Mouse (Mus musculus) MEL (cell line): Measurements from ENCODE around the gene Olfr71. TPM values are rescaled to one million over a fixed set of nuclear protein-coding genes. Genes with fewer than 3 reads are reported as not detected.

ENCODE experiments used
- DNase-seq: peaks from one replicate; pipeline ENCODE4 v3.0.0; 2011; ENCODE audit warnings: low read depth, low spot score
- H3K27ac ChIP-seq: 2 replicates; pipeline ENCODE4 v1.5.1; 2012; ENCODE audit warnings: low read depth, mild to moderate bottlenecking, control low read depth, low read length, moderate library complexity; ENCODE audit not compliant: control insufficient read depth
- H3K27me3 ChIP-seq, 2 experiments: fragments of 150-350 bp in 1 of 2; sonication (generic) in 1 of 2; 2 replicates each; pipeline ENCODE4 v1.6.1; 2012; ENCODE audit warnings: low read length in 2 of 2, mild to moderate bottlenecking in 2 of 2, improper control_type of control experiment in 1 of 2, moderate library complexity in 1 of 2; ENCODE audit not compliant: insufficient read depth in 2 of 2, control insufficient read depth in 1 of 2
- H3K36me3 ChIP-seq, 2 experiments: 2 replicates each; pipeline ENCODE4 v1.6.1; 2012 to 2014; ENCODE audit warnings: low read length in 2 of 2, improper control_type of control experiment in 1 of 2, inconsistent platforms in 1 of 2, mild to moderate bottlenecking in 1 of 2; ENCODE audit not compliant: insufficient read depth in 2 of 2, control insufficient read depth in 1 of 2
- H3K4me1 ChIP-seq, 2 experiments: fragments of 150-350 bp in 1 of 2; sonication (generic) in 1 of 2; 2 replicates each; pipeline ENCODE4 v1.6.1; 2012; ENCODE audit warnings: low read length in 2 of 2, improper control_type of control experiment in 1 of 2, mild to moderate bottlenecking in 1 of 2; ENCODE audit not compliant: insufficient read depth in 2 of 2, control insufficient read depth in 1 of 2
- H3K4me3 ChIP-seq, 2 experiments: fragments of 150-350 bp in 1 of 2; sonication (generic) in 1 of 2; 2 replicates each; pipeline ENCODE4 v1.5.1; 2012; ENCODE audit warnings: low read depth in 2 of 2, low read length in 2 of 2, mild to moderate bottlenecking in 2 of 2, moderate library complexity in 2 of 2, control low read depth in 1 of 2, improper control_type of control experiment in 1 of 2; ENCODE audit not compliant: control insufficient read depth in 1 of 2, insufficient read depth in 1 of 2
- H3K79me2 ChIP-seq: 2 replicates; pipeline ENCODE4 v1.6.1; 2012; ENCODE audit warnings: mild to moderate bottlenecking, low read length, moderate library complexity; ENCODE audit not compliant: control insufficient read depth, poor library complexity, insufficient read depth
- H3K9ac ChIP-seq: 2 replicates; pipeline ENCODE4 v1.6.1; 2012; ENCODE audit warnings: low read depth, mild to moderate bottlenecking, control low read depth, low read length, moderate library complexity; ENCODE audit not compliant: control insufficient read depth, poor library complexity, severe bottlenecking
- H3K9me3 ChIP-seq: fragments of 150-350 bp; sonication (generic); replicated peaks from 2 replicates; pipeline ENCODE4 v1.6.1; 2012; ENCODE audit warnings: mild to moderate bottlenecking, low read length, improper control_type of control experiment, moderate library complexity; ENCODE audit not compliant: insufficient read depth
- BHLHE40 ChIP-seq: IDR thresholded peaks from 2 replicates; pipeline ENCODE4 v1.6.1; 2012; ENCODE audit warnings: low read depth, mild to moderate bottlenecking, inconsistent platforms, low read length, improper control_type of control experiment, borderline replicate concordance
- CHD1 ChIP-seq: IDR thresholded peaks from 2 replicates; pipeline ENCODE4 v1.6.1; 2012; ENCODE audit warnings: low read depth, mild to moderate bottlenecking, inconsistent platforms, low read length, improper control_type of control experiment
- CHD2 ChIP-seq: IDR thresholded peaks from 2 replicates; pipeline ENCODE4 v1.6.1; 2011; ENCODE audit warnings: low read length, improper control_type of control experiment
- CTCF ChIP-seq, 3 experiments: IDR thresholded peaks in 2 of 3; conservative IDR thresholded peaks in 1 of 3; 2 replicates each; pipeline ENCODE4 v1.5.1; 2011 to 2012; ENCODE audit warnings: low read length in 3 of 3, low read depth in 2 of 3, mild to moderate bottlenecking in 2 of 3, improper control_type of control experiment in 1 of 3, inconsistent platforms in 1 of 3, mixed read lengths in 1 of 3, moderate library complexity in 1 of 3; ENCODE audit not compliant: control insufficient read depth in 1 of 3, insufficient read depth in 1 of 3, poor library complexity in 1 of 3, severe bottlenecking in 1 of 3
- E2F4 ChIP-seq: IDR thresholded peaks from 2 replicates; pipeline ENCODE4 v1.6.1; 2011; ENCODE audit warnings: low read depth, low read length, improper control_type of control experiment, borderline replicate concordance
- EP300 ChIP-seq, 2 experiments: IDR thresholded peaks; 2 replicates each; pipeline ENCODE4 v1.6.1; 2011; ENCODE audit warnings: improper control_type of control experiment in 2 of 2, low read length in 2 of 2, low read depth in 1 of 2, mild to moderate bottlenecking in 1 of 2
- ETS1 ChIP-seq: IDR thresholded peaks from 2 replicates; pipeline ENCODE4 v1.6.1; 2012; ENCODE audit warnings: low read depth, mild to moderate bottlenecking, inconsistent platforms, low read length, improper control_type of control experiment, moderate library complexity
- GABPA ChIP-seq: IDR thresholded peaks from 2 replicates; pipeline ENCODE4 v1.6.1; 2012; ENCODE audit warnings: low read depth, mild to moderate bottlenecking, inconsistent platforms, low read length, improper control_type of control experiment, moderate library complexity
- GATA1 ChIP-seq: IDR thresholded peaks from 2 replicates; pipeline ENCODE4 v1.6.1; 2011; ENCODE audit warnings: low read depth, low read length, improper control_type of control experiment
- HCFC1 ChIP-seq: IDR thresholded peaks from 2 replicates; pipeline ENCODE4 v1.6.1; 2012; ENCODE audit warnings: low read depth, mild to moderate bottlenecking, inconsistent platforms, low read length, improper control_type of control experiment, moderate library complexity
- JUND ChIP-seq: IDR thresholded peaks from 2 replicates; pipeline ENCODE4 v1.6.1; 2011; ENCODE audit warnings: low read depth, mild to moderate bottlenecking, improper control_type of control experiment, low read length
- KAT2A ChIP-seq: conservative IDR thresholded peaks from 2 replicates; pipeline ENCODE4 v1.6.1; 2012; ENCODE audit warnings: low read depth, low read length, improper control_type of control experiment, inconsistent platforms
- MAFK ChIP-seq: IDR thresholded peaks from 2 replicates; pipeline ENCODE4 v1.6.1; 2011; ENCODE audit warnings: low read depth, mild to moderate bottlenecking, low read length, improper control_type of control experiment, borderline replicate concordance
- MAX ChIP-seq: IDR thresholded peaks from 2 replicates; pipeline ENCODE4 v1.6.1; 2011; ENCODE audit warnings: low read length, improper control_type of control experiment
- MAZ ChIP-seq: IDR thresholded peaks from 2 replicates; pipeline ENCODE4 v1.6.1; 2012; ENCODE audit warnings: low read depth, mild to moderate bottlenecking, inconsistent platforms, low read length, improper control_type of control experiment
- MEF2A ChIP-seq: IDR thresholded peaks from 2 replicates; pipeline ENCODE4 v1.6.1; 2014; ENCODE audit warnings: low read depth, mild to moderate bottlenecking, inconsistent platforms, low read length, improper control_type of control experiment; ENCODE audit not compliant: poor library complexity, insufficient replicate concordance, severe bottlenecking; ENCODE audit errors: extremely low read depth
- MXI1 ChIP-seq: IDR thresholded peaks from 2 replicates; pipeline ENCODE4 v1.6.1; 2011; ENCODE audit warnings: mild to moderate bottlenecking, low read depth, low read length, improper control_type of control experiment
- MYB ChIP-seq: IDR thresholded peaks from 2 replicates; pipeline ENCODE4 v1.6.1; 2011; ENCODE audit warnings: mild to moderate bottlenecking, low read depth, low read length, improper control_type of control experiment
- MYC ChIP-seq: IDR thresholded peaks from 2 replicates; pipeline ENCODE4 v1.6.1; 2011; ENCODE audit warnings: low read depth, mild to moderate bottlenecking, low read length, improper control_type of control experiment, moderate library complexity
- NELFE ChIP-seq: IDR thresholded peaks from 2 replicates; pipeline ENCODE4 v1.6.1; 2011; ENCODE audit warnings: low read depth, low read length, improper control_type of control experiment
- NRF1 ChIP-seq: IDR thresholded peaks from 2 replicates; pipeline ENCODE4 v1.6.1; 2014; ENCODE audit warnings: low read depth, mild to moderate bottlenecking, inconsistent platforms, low read length, improper control_type of control experiment, moderate library complexity; ENCODE audit not compliant: poor library complexity, insufficient read depth, severe bottlenecking
- POLR2A ChIP-seq, 2 experiments: IDR thresholded peaks; 2 replicates each; pipeline ENCODE4 v1.6.1; 2011 to 2012; ENCODE audit warnings: low read length in 2 of 2, mild to moderate bottlenecking in 2 of 2, control low read depth in 1 of 2, improper control_type of control experiment in 1 of 2, low read depth in 1 of 2, moderate library complexity in 1 of 2; ENCODE audit not compliant: control insufficient read depth in 1 of 2, insufficient read depth in 1 of 2, poor library complexity in 1 of 2
- POLR2AphosphoS2 ChIP-seq: IDR thresholded peaks from 2 replicates; pipeline ENCODE4 v1.6.1; 2011; ENCODE audit warnings: low read length, improper control_type of control experiment
- POLR2AphosphoS5 ChIP-seq: IDR thresholded peaks from 2 replicates; pipeline ENCODE4 v1.6.1; 2012; ENCODE audit warnings: low read depth, borderline replicate concordance, mild to moderate bottlenecking, inconsistent platforms, low read length, moderate library complexity, mixed read lengths
- RAD21 ChIP-seq: IDR thresholded peaks from 2 replicates; pipeline ENCODE4 v1.6.1; 2011; ENCODE audit warnings: mild to moderate bottlenecking, low read depth, low read length, improper control_type of control experiment
- RCOR1 ChIP-seq: IDR thresholded peaks from 2 replicates; pipeline ENCODE4 v1.6.1; 2012; ENCODE audit warnings: low read depth, mild to moderate bottlenecking, inconsistent platforms, low read length, improper control_type of control experiment
- SIN3A ChIP-seq: IDR thresholded peaks from 2 replicates; pipeline ENCODE4 v1.6.1; 2012; ENCODE audit warnings: low read length, improper control_type of control experiment, inconsistent platforms
- SMC3 ChIP-seq: IDR thresholded peaks from 2 replicates; pipeline ENCODE4 v1.6.1; 2011; ENCODE audit warnings: low read depth, low read length, improper control_type of control experiment
- TAL1 ChIP-seq: IDR thresholded peaks from 2 replicates; pipeline ENCODE4 v1.6.1; 2012; ENCODE audit warnings: mild to moderate bottlenecking, inconsistent platforms, low read length, moderate library complexity, mixed read lengths
- TBP ChIP-seq: IDR thresholded peaks from 2 replicates; pipeline ENCODE4 v1.8.0; 2011; ENCODE audit warnings: low read depth, low read length, improper control_type of control experiment
- TCF12 ChIP-seq: IDR thresholded peaks from 2 replicates; pipeline ENCODE4 v1.6.1; 2014; ENCODE audit warnings: low read depth, mild to moderate bottlenecking, inconsistent platforms, low read length, improper control_type of control experiment, moderate library complexity
- UBTF ChIP-seq: IDR thresholded peaks from 2 replicates; pipeline ENCODE4 v1.6.1; 2012; ENCODE audit warnings: low read depth, mild to moderate bottlenecking, inconsistent platforms, low read length, improper control_type of control experiment, moderate library complexity, borderline replicate concordance; ENCODE audit not compliant: insufficient read depth
- USF1 ChIP-seq: IDR thresholded peaks from 2 replicates; pipeline ENCODE4 v1.6.1; 2014; ENCODE audit warnings: low read depth, mild to moderate bottlenecking, inconsistent platforms, low read length, improper control_type of control experiment, moderate library complexity
- USF2 ChIP-seq, 2 experiments: IDR thresholded peaks; 2 replicates each; pipeline ENCODE4 v1.6.1; 2011 to 2012; ENCODE audit warnings: improper control_type of control experiment in 2 of 2, low read length in 2 of 2, borderline replicate concordance in 1 of 2, inconsistent platforms in 1 of 2, low read depth in 1 of 2, mild to moderate bottlenecking in 1 of 2; ENCODE audit not compliant: insufficient read depth in 1 of 2
- ZC3H11A ChIP-seq: IDR thresholded peaks from 2 replicates; pipeline ENCODE4 v1.6.1; 2012; ENCODE audit warnings: low read depth, mild to moderate bottlenecking, inconsistent platforms, low read length, improper control_type of control experiment
- ZKSCAN1 ChIP-seq: IDR thresholded peaks from 2 replicates; pipeline ENCODE4 v1.6.1; 2012; ENCODE audit warnings: low read depth, mild to moderate bottlenecking, inconsistent platforms, low read length, improper control_type of control experiment, moderate library complexity
- ZMIZ1 ChIP-seq: IDR thresholded peaks from 2 replicates; pipeline ENCODE4 v1.6.1; 2012; ENCODE audit warnings: low read depth, mild to moderate bottlenecking, inconsistent platforms, low read length, improper control_type of control experiment, moderate library complexity
- ZNF384 ChIP-seq: IDR thresholded peaks from 2 replicates; pipeline ENCODE4 v1.6.1; 2012; ENCODE audit warnings: low read depth, mild to moderate bottlenecking, inconsistent platforms, low read length, improper control_type of control experiment
- polyA plus RNA-seq, 2 experiments: library from polyadenylated mRNA; stranded (reverse) in 1 of 2; unstranded in 1 of 2; fragments of >175 nt in 1 of 2; fragments of >200 nt in 1 of 2; gene quantifications; 2 replicates each; pipeline versions ENCODE4 v1.2.1 to v1.2.4; 2012; ENCODE audit warnings: low replicate concordance in 2 of 2, low read depth in 1 of 2; ENCODE audit not compliant: insufficient read length in 2 of 2, insufficient read depth in 1 of 2, missing spikeins in 1 of 2
- total RNA-seq: library from RNA; depleted of rRNA; stranded (reverse); fragments of 300-350 nt; gene quantifications from 2 replicates; pipeline ENCODE4 v1.2.3, GENCODE M21; 2012

The Olfr71 gene
- total and polyA plus RNA-seq, 3 experiments, result not detected

- no peaks in the 10 kb centered on the region for H3K27me3 ChIP-seq
- no peak overlapping the region for H3K9ac ChIP-seq
- H3K79me2 ChIP-seq, result no peaks in the 10 kb centered on the region; the same call in 1 of the 2 replicates
- H3K9me3 ChIP-seq, result no peaks in the 10 kb centered on the region
- H3K4me1 ChIP-seq, result peaks cover 0 to 12% of the 10 kb centered on the region in 2 experiments; a peak in 2 of 4 replicates
- H3K27ac ChIP-seq, result no peak overlapping the region
- H3K36me3 ChIP-seq, result no peaks in the 10 kb centered on the region; a peak in 1 of 4 replicates
- peak; percentile 87 for DNase-seq
- no peak overlapping the region for H3K4me3 ChIP-seq
- TF ChIP-seq TBP, result no peak
- no peak for TF ChIP-seq JUND
- no peak for TF ChIP-seq MEF2A
- no peak for TF ChIP-seq USF2 (IDR thresholded peaks at IDR 0.05; ENCODE audit: borderline replicate concordance in 1 of 2, insufficient read depth in 1 of 2, low read depth in 1 of 2, low read length in 2 of 2)
- TF ChIP-seq MAZ, result no peak
- TF ChIP-seq ZNF384, result no peak
- TF ChIP-seq MYC, result no peak
- no peak for TF ChIP-seq E2F4
- TF ChIP-seq EP300 (IDR thresholded peaks at IDR 0.05; ENCODE audit: low read depth in 1 of 2, low read length in 2 of 2), result no peak
- no peak for TF ChIP-seq TCF12
- TF ChIP-seq USF1, result no peak
- no peak for TF ChIP-seq KAT2A
- TF ChIP-seq POLR2AphosphoS5, result no peak
- peak; percentile 65 for TF ChIP-seq ZC3H11A
- no peak for TF ChIP-seq ZMIZ1
- TF ChIP-seq SIN3A, result peak; percentile 28; the same call in 1 of the 2 replicates
- TF ChIP-seq MYB, result no peak
- TF ChIP-seq RAD21, result peak; percentile 73
- no peak for TF ChIP-seq CHD1
- TF ChIP-seq MAFK, result no peak
- TF ChIP-seq TAL1, result no peak
- TF ChIP-seq SMC3, result peak; percentile 86
- TF ChIP-seq MAX, result no peak
- no peak for TF ChIP-seq CHD2
- no peak for TF ChIP-seq ETS1
- TF ChIP-seq RCOR1, result no peak
- TF ChIP-seq UBTF, result no peak
- no peak for TF ChIP-seq MXI1
- TF ChIP-seq GABPA, result no peak
- TF ChIP-seq GATA1, result no peak
- no peak for TF ChIP-seq BHLHE40
- TF ChIP-seq POLR2A (IDR thresholded peaks at IDR 0.05; ENCODE audit: control insufficient read depth in 1 of 2, insufficient read depth in 1 of 2, low read depth in 1 of 2, low read length in 2 of 2, poor library complexity in 1 of 2), result no peak
- no peak for TF ChIP-seq NRF1
- no peak for TF ChIP-seq ZKSCAN1
- TF ChIP-seq CTCF (IDR thresholded peaks at IDR 0.05 in 2 of 3, conservative IDR thresholded peaks at IDR 0.05 in 1 of 3; ENCODE audit: control insufficient read depth in 1 of 3, insufficient read depth in 1 of 3, low read depth in 2 of 3, low read length in 3 of 3, poor library complexity in 1 of 3, severe bottlenecking in 1 of 3), result peak; percentile 73 to 89 (median 84)
- TF ChIP-seq NELFE, result no peak
- no peak for TF ChIP-seq POLR2AphosphoS2
- no peak for TF ChIP-seq HCFC1
These were observed 38.0 kb downstream of the Olfr71 start for GRCm38 (mm10) chr4:43672070-43672469.
